Mouse (Mus musculus): ENCODE results near the gene Zc3h7b.
A peak's percentile ranks its signal among the peaks of the same experiment; 100 is the strongest.
"Not testable (repeated sequence)": the region's sequence is repeated elsewhere in the genome, so short reads cannot be mapped to it uniquely, and the experiment has no call there.

The Zc3h7b gene

DNA sequence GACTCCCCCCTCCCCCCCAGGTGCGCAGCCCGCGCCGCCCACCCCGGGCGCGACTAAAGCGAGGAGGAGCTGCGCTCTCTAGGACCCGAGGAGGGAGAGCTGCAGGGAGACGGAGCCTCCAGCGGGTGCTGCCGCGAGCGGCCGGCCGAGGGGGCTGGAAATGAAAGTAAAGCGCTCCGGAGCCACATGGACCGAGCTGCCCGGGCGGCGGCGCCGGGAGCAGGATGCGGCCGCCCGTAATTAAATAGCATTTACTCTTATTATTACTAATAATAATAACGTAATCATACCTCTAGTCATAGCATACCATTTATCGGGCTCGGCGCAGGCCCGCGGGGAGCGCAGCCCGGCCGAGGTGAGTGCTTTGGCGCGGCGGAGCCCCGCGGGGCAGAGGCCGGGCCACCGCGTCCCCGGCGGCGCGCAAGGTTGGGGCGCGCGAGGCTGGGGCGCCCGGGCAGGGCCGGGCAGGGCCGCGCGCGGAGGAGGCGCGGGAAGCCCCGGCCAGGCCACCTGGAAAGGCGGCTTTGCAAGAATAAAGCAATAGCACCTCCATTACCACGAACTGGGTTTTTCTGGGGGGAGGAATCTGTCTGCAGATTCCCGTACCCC, at the start of gene Zc3h7b, which contains the start of gene Rangap1:
TSS of gene Zc3h7b (plus strand) at position 66 of the 609 bp plus-strand sequence.
TSS of gene Rangap1 (minus strand) at position 539 of the 609 bp plus-strand sequence.
- peak; percentile 49 to 63 for DNase-seq

DNA sequence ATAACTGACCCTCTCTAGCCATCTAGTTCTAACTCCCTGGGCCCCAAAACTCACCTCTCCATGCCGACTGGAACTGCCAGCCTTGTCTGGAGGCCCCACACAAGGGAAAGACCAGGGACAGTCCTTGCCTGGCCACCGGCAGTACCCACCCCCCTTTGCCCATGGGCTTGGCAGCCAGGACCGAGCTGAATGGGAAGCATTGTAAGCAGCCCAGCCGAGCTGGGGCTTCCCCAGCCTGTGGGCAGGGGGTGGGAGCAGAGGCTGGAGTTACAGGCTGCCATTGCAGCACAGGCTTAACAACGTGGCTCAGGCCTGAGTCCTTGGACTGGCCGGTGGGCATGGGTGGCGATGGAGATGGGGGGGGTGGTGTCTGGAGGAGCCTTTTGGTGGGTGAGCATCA, 47.7 kb upstream of the Zc3h7b start, which contains the start of gene Chadl:
TSS of gene Chadl (minus strand) at position 113 of the 400 bp plus-strand sequence.
- DNase-seq: no peak

DNA sequence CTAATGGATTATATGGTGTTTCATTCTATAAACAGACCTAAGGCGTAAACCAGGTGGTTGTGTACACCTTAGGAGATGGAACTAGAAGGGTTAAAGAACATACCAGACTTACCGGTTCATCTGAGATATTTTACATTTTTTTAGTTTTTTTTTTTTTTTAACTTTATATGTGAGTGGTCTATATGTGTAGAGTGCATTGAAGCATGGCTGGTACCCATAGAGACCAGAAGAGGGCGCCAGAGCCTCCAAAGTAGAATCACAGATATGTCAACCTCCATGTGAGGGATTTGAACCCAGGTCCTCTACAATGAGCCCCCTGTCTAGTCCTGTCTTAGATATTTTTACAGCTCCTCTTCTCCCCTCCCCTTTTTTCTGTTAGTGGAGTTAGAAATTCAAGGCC, 47.0 kb upstream of the Zc3h7b start:
- DNase-seq: peak in 1 of 2 experiments; percentile 19

DNA sequence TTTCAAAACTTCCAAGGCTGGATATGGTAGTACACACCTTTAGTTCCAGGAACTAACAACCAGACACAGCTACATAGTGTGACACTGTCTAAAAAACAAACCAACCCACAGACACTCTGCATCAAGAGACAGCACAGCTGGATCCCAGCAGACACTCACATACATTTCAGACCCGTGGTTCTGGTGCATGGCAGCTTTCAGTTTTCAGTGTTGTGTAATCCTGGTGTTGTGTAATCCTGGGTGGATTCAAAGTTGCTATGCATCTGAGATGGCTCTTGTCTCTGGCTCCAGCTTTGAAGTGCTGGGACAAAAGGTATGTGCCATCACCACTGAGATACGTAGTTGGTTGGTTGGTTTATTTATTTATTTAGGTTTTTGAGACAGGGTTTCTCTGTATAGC, 46.3 kb upstream of the Zc3h7b start:
- DNase-seq: no peak

DNA sequence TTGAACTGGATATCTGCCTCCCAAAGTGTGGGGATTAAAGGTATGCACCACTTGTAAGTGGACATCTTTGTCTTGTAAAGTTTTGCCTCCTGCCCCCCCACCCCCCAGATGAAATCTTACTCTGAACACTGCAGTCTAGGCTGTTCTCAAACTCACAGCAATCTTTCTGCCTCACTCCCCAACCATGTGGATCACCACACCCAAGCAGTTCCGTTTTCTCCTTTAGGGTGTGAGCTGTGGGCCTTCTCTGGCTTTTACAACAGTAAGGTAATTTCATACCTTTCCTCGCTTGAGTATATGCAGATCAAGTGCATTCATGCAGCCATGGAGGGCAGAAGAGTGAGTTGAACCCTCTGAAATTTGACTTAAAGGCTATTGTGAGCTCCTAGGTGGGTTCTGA, 44.7 kb upstream of the Zc3h7b start:
- DNase-seq: no peak

DNA sequence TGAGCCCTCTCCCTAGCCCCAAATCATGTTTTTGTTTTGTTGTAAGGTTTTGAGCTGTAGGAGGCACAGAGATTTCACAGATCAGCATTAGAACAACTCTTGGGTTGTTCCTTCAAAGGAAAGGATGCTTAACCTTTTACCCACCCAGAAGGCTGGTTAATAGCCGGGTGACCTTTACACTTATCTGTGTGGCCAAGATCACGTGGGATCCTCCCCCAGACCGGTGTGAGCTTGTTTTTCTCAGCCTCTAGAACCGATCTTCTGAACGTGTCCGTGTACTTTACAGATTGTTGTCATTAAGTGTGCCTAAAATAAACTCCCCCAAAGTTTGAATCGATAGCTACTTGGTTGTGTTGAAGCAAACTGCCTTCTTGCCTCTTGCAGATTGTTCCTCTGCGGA, 44.3 kb upstream of the Zc3h7b start:
- DNase-seq: no peak

DNA sequence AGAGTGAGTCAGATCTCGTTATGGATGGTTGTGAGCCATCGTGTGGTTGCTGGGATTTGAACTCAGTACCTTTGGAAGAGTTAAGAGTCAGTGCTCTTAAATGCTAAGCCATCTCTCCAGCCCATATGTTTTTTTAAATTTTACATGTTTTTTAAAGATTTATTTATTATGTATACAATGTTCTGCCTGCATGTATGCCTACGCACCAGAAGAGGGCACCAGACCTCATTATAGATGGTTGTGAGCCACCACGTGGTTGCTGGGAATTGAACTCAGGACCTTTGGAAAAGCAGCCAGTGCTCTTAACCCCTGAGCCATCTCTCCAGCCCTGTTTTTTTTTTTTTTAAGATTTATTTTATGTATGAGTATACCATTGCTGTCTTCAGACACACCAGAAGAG, 43.5 kb upstream of the Zc3h7b start:
- DNase-seq: not testable (repeated sequence)

DNA sequence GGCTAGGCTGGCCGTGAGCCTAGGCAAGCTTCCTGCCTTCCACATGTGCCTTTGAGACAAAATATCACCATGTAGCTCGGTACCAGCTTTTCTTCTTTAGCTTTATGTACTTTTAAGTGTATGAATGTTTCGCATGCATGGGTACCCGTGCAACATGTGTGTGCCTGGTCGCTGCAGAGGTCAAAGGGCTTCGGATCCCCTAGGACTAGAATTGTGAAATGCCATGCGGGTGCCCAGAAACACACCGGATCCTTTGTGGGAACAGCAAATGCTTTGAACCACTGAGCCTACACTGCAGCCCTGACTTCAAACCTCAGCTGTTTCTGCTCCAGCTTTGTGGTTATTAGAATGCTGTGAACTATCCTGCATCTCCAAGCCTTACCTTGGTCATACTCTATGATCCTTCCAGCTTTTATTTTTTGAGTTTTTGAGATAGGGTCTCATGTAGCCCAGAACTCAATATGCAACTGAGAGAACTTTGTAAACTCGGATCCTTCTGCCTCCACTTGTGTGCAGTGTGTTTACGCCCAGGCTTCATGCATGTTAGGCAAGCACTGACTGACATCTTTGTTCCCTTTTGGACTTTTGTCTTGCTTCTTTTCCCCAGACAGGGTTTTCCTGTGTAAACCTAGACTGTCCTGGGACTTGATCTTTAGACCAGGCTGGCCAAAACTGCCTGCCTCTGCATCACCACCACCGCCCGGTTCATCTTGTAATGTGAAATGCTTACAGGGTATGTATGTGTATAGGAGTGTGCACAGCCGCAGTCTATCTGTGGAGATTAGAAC, 42.4 kb upstream of the Zc3h7b start:
- no peak for DNase-seq

DNA sequence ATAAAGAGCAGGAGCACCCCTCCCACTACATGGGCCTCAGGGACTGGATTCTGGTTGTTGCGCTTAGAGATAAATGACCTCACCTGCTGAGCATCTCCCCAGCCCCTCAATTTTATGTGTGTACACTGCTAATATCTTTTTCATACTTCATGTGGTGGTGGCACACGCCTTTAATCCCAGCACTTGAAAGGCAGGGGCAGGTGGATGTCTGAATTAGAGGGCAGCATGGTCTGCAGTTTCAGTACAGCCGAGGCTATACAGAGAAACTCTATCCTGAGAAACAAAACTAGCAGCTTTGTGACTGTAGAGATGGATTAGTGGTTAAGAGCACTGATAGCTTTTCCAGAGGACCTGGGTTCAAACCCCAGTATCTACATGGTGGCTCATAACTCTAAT, 41.8 kb upstream of the Zc3h7b start:
- DNase-seq: no peak

DNA sequence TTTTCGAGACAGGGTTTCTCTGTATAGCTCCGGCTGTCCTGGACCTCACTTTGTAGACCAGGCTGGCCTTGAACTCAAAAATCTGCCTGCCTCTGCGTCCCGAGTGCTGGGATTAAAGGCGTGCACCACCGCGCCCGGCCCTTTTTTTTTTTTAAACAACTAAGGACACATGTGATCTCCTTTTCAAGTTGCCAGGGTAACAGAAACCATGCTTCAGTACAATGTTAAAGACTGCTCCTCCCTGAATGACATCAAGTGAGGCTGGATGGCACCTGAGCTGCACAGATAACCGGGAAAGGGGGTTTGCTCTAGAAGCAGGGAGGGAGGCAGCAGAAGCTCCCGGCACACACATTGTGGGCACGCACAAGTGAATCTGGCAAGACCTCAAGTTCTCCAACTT, 35.9 kb upstream of the Zc3h7b start:
- no peak for DNase-seq

DNA sequence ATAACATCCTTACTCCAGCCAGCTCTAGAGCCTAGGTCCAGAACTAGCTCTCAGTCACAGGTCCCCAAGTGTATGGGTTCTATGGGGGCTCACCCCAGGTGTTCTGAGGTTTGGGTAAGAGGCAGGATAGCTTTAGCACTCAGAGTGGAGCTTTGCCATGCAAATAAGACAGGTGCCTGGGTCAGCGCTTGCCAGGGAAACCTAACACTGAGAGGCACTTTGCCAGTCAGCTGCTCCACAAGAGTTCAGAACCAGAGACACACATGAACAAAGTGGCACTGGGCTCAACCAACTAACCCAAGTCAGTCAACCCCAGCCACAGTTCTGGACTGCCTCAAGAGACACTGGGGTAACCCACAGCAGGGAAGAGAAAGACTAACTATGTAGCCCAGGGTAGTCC, 35.2 kb upstream of the Zc3h7b start:
- no peak for DNase-seq

DNA sequence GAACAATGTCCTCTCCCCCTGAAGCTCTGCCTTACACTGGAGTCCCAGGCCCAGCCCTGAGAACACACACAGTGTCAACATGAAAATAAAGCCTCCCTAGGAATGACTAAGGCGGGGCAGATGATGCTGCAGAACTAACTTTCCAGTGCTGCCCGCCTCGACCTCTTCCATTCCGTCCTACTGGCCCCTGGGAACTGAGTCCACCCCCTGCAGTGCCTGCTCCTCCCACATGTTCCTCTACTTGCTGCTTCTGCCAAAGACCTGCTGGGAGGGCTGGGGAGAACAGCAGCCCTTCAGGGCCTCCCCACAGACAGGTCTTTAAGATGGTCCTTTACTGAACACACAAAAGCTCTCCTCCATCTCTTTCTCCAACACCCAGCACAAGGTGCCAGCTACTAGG, 34.1 kb upstream of the Zc3h7b start:
- DNase-seq: no peak

DNA sequence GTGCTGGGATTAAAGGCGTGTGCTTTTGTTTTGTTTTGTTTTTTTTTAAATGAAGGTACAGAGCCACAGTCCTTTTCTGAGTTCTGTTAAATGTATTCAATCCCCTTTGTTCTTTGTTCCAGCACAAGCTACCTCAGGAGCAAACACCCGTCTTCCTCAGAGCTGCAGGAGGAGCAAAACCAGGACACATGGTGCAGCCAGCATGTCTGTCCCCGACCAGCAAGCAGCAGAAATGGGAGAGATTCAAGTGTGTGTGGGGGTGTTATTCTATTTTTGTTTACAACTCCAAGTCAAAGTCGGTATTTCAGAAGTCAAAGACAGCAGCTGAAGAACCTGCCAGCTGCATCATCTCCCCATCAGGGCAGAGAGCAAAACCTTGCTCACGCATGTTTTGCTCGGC, 31.1 kb upstream of the Zc3h7b start:
- no peak for DNase-seq

DNA sequence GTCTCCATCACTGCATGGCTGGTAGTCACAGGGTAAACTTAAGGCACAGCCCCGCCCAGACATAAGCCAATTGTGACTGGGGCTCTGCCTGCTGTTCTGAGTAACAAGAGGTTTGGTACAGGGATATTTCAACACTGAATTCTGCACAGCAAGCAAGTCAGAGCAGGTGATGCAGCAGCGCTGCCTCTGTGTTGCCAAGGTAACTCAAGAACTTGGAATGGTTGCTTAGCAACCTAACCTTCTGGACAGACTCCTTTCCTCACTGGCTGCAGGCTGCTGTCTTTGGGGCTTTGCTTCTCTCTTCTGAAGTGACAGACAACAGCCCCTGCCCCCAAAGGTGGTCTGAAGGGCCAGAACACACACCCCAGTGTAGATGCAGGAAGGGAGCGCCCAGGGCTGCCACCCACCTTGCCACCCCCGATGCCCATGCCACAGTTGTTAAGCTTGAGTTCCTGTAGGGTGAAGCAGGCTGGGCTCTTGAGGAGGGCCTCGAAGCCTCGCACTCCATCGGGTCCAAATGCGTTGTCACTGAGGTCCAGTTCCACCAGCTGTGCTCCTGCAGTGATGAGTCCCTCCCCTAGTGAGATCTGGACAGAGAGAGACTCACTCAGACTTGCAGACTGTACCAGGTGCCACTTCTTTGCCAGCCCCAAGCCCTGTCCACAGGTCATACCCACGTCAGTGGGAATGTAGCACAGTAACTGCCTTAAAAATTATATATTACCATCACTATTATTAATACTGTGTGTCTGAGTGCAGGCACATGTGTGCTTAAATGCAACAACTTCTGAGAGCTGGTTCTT, 26.3 kb upstream of the Zc3h7b start:
- DNase-seq: no peak

DNA sequence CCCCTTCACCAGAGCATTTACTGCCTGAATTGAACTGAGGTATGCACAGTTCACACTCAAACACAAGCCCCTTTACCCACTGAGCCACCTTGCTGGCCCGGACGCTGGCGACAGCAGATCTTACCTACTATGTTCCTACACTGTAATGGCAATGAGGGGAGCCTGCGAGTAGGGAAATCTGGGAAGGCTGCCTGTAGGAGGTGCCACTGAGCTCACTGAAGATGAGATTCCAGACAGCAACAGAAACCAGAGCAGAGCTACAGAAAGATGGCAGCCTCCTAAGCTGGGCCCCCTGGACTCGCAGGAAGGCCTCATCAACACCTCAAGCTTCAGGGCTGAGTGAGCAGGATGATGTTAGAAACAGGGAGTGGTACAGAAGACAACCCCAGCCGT, 25.7 kb upstream of the Zc3h7b start:
- DNase-seq: no peak

DNA sequence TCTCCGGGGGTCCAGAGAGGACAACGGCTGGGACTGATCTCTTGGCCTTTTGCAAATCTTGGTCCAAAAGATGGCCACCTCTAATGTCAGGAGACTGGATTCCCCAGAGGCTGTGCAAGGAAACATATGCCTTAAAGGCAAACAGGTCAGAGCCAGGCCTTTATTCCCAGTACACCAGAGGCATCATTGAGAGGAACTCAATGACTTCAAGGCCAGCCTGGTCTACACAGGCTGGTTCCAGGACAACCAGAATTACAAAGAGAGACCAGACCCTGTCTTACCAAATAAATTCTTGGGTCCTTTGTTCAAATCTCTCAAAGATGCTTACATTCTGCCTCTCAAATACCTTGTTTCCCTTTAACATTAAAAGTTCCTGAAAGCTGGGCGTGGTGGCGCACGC, 22.5 kb upstream of the Zc3h7b start:
- DNase-seq: no peak

DNA sequence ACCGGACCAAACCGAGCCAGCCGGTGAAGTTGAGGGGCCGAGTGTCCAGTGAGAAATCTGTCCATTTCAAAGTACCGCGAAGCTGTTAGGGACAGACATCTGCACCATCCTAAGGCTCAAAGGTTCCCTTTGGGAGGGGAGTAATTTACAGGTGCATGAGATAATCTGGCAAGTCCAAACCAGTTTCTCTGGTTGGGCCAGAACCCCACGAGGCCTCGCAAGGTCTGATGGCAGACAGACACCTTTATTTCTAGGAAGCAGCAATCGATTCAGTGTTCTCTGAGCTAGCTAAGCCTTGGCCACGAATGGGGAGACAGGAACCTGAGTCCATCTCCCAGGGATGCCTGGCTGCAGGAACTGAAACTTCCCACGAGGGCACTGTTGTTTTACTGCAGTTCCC, 21.2 kb upstream of the Zc3h7b start:
- no peak for DNase-seq

DNA sequence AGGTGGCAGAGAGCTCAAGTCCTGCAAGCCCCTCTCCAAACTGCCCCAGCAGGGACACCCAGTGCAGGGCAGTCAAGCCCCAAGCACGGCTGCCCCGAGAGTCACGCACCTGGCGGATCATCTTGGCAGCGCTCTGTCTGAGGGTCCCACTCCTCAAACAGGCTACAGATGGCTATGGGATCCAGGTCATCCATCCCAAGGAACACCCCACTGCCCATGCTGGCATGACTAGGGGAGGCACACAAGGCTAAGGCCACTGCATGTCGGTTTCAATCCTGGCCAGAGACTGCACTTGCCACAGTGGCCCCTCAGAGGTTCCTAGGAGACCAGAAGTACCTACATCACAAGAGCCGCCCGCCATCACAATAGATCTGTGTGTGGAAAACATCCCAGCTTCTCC, 18.9 kb upstream of the Zc3h7b start:
- no peak for DNase-seq

DNA sequence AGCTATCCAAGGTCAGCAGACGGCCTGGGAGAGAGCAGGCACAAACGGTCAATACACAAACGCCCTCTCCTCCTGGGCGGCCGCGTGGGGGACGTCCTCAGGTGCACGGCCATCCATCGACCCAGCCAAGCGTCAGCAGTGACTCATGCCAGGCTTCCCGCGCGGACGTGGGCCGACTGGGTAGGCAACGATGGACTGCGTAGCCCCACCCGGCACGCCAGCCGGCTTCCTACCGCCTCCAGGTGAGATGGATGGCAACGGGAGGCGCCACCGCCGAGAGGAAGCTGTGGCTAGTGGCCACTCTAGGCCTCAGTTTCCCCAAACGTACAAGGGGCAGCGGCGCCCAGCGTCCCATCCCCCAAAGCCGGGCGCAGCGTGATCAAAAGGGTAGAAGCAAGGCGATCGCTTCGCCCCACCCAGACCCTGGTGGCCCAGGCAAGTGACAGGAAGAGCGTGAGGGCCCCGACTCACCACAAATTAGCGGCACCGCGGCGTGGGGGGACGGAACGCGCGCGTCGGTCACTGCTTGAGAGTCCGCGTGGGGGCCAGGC, 15.5 kb upstream of the Zc3h7b start:
- peak; percentile 19 to 25 for DNase-seq

DNA sequence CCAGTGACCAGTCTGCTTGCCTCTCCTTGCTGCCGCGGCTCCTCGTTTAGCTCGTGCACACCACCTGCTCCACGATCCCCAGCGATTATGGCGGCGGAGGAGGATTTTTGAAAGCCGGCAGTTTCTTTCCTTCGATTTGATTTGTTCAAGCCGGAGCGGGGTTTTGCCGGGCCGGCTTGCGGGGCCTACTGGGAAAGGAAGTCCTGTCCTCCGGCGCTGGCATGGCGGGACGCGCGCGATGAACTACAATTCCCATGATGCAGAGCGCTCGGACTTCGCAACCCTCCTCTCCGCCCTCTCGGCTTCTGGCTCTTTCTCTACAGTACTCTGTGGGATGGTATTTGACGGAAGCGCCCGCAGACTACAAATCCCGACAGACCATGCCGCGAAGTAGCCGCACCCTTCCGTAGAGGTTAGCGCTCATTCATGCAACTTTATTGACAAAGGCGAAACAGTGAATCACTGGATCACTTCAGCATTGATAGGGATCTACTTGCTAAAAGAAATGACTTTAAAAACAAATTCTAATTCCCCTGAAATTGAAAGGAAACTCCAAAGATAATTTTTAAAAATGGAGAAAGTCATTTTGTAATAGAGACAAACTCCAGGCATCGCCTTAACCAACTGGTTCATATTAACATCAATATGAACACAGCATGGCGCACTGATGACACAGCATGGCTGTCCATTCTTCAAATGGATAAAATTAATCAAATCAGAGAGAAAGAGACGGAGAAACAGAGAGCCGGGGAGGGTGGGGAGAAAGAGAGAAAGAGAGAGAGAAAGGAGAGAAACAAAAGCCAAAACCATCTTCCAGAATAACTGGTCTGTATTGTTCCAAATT, 14.8 kb upstream of the Zc3h7b start:
- DNase-seq: peak; percentile 94 to 96

DNA sequence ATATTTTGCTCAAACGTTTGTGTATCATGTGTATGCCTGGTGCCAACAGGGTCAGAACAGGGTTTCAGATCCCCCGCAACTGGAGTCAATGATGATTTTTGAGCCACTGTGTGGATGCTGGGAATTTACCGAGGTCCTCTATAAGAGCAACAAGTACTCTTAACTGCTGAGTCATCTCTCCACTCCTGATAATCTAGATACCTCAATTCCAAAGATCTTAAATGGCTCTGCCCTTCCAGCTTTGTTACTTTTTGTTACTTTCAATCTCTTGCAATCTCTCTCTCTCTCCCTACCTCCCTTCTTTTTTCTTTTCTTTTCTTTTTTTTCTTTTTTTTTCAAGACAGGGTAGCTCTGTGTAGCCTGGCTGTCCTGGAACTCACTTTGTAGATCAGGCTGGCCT, 9.8 kb upstream of the Zc3h7b start:
- DNase-seq: no peak

DNA sequence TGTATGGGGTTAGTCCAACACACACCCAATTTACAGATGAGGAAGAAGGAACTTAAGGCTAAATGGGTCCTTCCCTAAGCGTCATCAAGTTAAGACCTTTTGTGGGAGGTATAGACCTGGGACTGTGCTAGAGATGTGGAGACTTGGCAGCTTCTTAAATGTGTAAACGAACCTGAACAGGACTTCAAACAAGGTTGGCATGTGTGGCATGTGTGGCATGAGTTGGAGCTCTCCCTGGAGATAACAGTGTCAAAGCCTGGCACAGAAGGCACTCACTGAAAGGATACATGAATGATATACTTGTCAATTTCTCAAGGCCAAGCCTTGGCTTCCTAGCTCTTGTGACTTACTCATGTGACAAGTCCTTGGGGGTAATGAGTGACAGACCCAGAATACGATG, 5.6 kb upstream of the Zc3h7b start:
- DNase-seq: no peak

Data from spleen, adult 18-20 months (tissue).